In genomic region chr10:45000873-45001859, GRCm38 (mm10) we compare ENCODE assay signal across 8 mouse cellular contexts.
DNase-seq lines count a peak whose midpoint lies in the region; ATAC-seq lines count a peak whose summit lies in the region.

No protein-coding gene starts in this region.

- DNase-seq in heart, adult 18-20 months: peak; percentile 36 to 80
- no peak for DNase-seq in heart, postnatal 25 days (ENCODE audit: low spot score)
- DNase-seq in c-Kit-positive CD71-negative TER-119-negative erythroid progenitor cells, embryonic 14.5 days (ENCODE audit: low read depth): peak; percentile 73
- peak; percentile 83 for DNase-seq in forebrain, embryonic 14.5 days (ENCODE audit: low spot score)
- peak; percentile 74 for DNase-seq in hindlimb bud, embryonic 11.5 days (ENCODE audit: extremely low spot score, low read depth, low spot score)
- DNase-seq in left cerebral cortex, postnatal 10 days (ENCODE audit: extremely low spot score in 1 of 2, low spot score in 2 of 2): peak; percentile 39 to 60
- peak; percentile 36 for DNase-seq in right cerebral cortex, postnatal 14 days

- H3K27ac ChIP-seq in forebrain, embryonic 14.5 days (ENCODE audit: low read depth, low read length): no peak overlapping the region

- H3K4me3 ChIP-seq in forebrain, embryonic 14.5 days (ENCODE audit: low read depth, low read length): peak overlapping the region; percentile 30

- H3K4me1 ChIP-seq in forebrain, embryonic 14.5 days (ENCODE audit: control insufficient read depth, insufficient read depth, low read length): peaks cover 9% of the 10 kb centered on the region; the same call in 1 of the 2 replicates

- peak overlapping the region; percentile 51 for H3K4me2 ChIP-seq in forebrain, embryonic 14.5 days (ENCODE audit: low read length)

- no peaks in the 10 kb centered on the region for H3K9me3 ChIP-seq in forebrain, embryonic 14.5 days (replicated peaks; ENCODE audit: control insufficient read depth, low read length)

- 46% methylated on average over 12 of the region's 12 CpGs for WGBS in forebrain, embryonic 14.5 days

- H3K27me3 ChIP-seq in forebrain, embryonic 14.5 days (replicated peaks; ENCODE audit: control insufficient read depth, insufficient read depth, low read length): peaks cover 8% of the 10 kb centered on the region; the same call in 1 of the 2 replicates

- intact Hi-C loops in heart, postnatal 25 days (cut with DNase I): loop anchor here (2.0 to 5.0 kb wide), 5 partner anchors 44 to 708 kb away; no protein-coding TSS in a partner anchor
- intact Hi-C loops in left cerebral cortex, postnatal 10 days (cut with DNase I): loop anchor here (2.0 to 5.0 kb wide), 2 partner anchors 544 to 708 kb away; no protein-coding TSS in a partner anchor

- H3K36me3 ChIP-seq in forebrain, embryonic 14.5 days (ENCODE audit: control insufficient read depth, insufficient read depth, low read length): no peaks in the 10 kb centered on the region

- peak overlapping the region; percentile 55 for H3K9ac ChIP-seq in forebrain, embryonic 14.5 days (ENCODE audit: low read length)

- ATAC-seq in forebrain, embryonic 14.5 days: peak; percentile 36
- ATAC-seq in megakaryocyte, adult 5-6 weeks (ENCODE audit: poor library complexity, severe bottlenecking): peak; percentile 68
